Mouse (Mus musculus): ENCODE results near the gene AW011738. TPM values are rescaled to one million over a fixed set of nuclear protein-coding genes. Genes with fewer than 3 reads are reported as not detected.

Gene AW011738
- polyA plus RNA-seq, 1 experiment from 2014 or later: 2.4 TPM

DNA sequence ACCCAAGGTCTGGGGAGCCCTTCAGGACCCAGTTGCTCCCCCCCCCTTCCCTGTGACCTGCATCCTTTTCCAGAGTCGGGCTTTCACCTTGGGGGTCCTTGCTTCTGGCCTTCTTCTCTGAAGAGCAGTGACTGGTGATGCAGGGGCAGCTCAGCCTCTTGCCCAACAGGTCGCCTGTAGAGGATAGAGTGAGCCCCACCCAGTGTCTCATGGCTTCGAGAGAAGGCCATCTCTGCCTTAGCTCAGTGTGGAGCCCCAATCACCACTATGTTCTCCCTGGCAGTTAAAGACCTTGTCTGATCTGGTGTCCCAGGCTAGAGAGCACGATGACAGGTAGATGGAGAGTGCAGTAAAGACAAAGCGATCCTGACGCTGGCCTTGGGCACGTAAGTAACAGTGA is 49.0 kb downstream of the AW011738 start:
- no peak overlapping the region for H3K27ac ChIP-seq (ENCODE audit: low read length)
- H3K9me3 ChIP-seq (replicated peaks; ENCODE audit: control insufficient read depth, low read length): no peaks in the 10 kb centered on the region
- peaks cover 8% of the 10 kb centered on the region; the same call in 1 of the 2 replicates for H3K4me1 ChIP-seq (ENCODE audit: control insufficient read depth, insufficient read depth, low read length)
- H3K27me3 ChIP-seq (ENCODE audit: control insufficient read depth, insufficient read depth, low read length): peaks cover 27% of the 10 kb centered on the region
- H3K9ac ChIP-seq (ENCODE audit: low read length): no peak overlapping the region
- WGBS: 34% methylated on average over 7 of the region's 7 CpGs
- no peak for ATAC-seq (ENCODE audit: insufficient read depth, low FRiP score)
- no peak overlapping the region for H3K4me2 ChIP-seq (ENCODE audit: low read depth, low read length)
- no peak overlapping the region for H3K4me3 ChIP-seq (replicated peaks; ENCODE audit: low read length)
- no peaks in the 10 kb centered on the region for H3K36me3 ChIP-seq (ENCODE audit: control insufficient read depth, insufficient read depth, low read length)

DNA sequence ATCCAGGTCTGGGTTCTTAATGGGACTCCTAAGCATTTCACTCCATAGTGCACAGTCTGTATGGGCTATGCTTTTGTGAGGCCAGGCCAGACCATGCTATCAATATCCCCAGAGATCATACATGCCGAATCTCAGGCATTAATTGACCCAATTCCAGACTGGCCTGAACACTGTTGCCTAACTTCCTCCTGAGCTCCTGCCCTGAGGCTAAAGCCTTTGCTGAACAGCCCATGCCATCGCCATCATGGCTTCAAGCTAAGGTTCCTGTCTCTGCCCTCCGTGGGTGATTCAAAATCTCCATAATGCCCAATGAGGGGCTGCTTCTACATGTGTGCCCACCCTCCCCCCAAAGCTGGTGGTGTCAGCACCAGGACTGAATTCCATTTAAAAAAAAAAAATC is 49.5 kb downstream of the AW011738 start:
- H3K27me3 ChIP-seq (ENCODE audit: control insufficient read depth, insufficient read depth, low read length): peaks cover 27% of the 10 kb centered on the region
- H3K9me3 ChIP-seq (replicated peaks; ENCODE audit: control insufficient read depth, low read length): no peaks in the 10 kb centered on the region
- H3K9ac ChIP-seq (ENCODE audit: low read length): no peak overlapping the region
- no peak overlapping the region for H3K4me2 ChIP-seq (ENCODE audit: low read depth, low read length)
- peaks cover 8% of the 10 kb centered on the region; the same call in 1 of the 2 replicates for H3K4me1 ChIP-seq (ENCODE audit: control insufficient read depth, insufficient read depth, low read length)
- ATAC-seq (ENCODE audit: insufficient read depth, low FRiP score): no peak
- 34% methylated on average over 3 of the region's 3 CpGs for WGBS
- no peaks in the 10 kb centered on the region for H3K36me3 ChIP-seq (ENCODE audit: control insufficient read depth, insufficient read depth, low read length)
- H3K27ac ChIP-seq (ENCODE audit: low read length): no peak overlapping the region
- no peak overlapping the region for H3K4me3 ChIP-seq (replicated peaks; ENCODE audit: low read length)

DNA sequence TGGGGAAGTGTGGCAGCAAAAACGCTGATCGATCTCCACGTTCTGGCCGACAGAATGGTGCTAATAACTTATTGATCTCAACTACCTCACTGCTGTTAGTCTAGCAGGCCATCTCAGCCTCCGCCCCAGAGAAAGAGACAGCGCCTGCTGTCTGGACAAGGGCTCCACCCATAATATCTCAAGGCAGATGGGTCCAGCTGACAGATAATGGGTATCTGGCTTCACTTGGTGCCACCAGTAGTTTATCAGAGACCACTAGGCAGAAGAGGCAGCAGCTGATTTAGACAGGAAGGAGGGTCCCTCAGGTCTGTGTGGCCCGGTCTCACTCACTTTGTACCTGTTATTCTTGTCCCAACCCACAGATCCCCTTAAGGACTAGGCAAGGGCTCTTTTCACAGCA is 49.9 kb downstream of the AW011738 start:
- no peak overlapping the region for H3K9ac ChIP-seq (ENCODE audit: low read length)
- H3K27me3 ChIP-seq (ENCODE audit: control insufficient read depth, insufficient read depth, low read length): peaks cover 27% of the 10 kb centered on the region
- H3K4me2 ChIP-seq (ENCODE audit: low read depth, low read length): no peak overlapping the region
- peaks cover 8% of the 10 kb centered on the region; the same call in 1 of the 2 replicates for H3K4me1 ChIP-seq (ENCODE audit: control insufficient read depth, insufficient read depth, low read length)
- H3K36me3 ChIP-seq (ENCODE audit: control insufficient read depth, insufficient read depth, low read length): no peaks in the 10 kb centered on the region
- H3K27ac ChIP-seq (ENCODE audit: low read length): no peak overlapping the region
- H3K9me3 ChIP-seq (replicated peaks; ENCODE audit: control insufficient read depth, low read length): no peaks in the 10 kb centered on the region
- peak; percentile 47; the same call in 1 of the 2 replicates for ATAC-seq (ENCODE audit: insufficient read depth, low FRiP score)
- H3K4me3 ChIP-seq (replicated peaks; ENCODE audit: low read length): no peak overlapping the region
- 36% methylated on average over 7 of the region's 7 CpGs for WGBS

DNA sequence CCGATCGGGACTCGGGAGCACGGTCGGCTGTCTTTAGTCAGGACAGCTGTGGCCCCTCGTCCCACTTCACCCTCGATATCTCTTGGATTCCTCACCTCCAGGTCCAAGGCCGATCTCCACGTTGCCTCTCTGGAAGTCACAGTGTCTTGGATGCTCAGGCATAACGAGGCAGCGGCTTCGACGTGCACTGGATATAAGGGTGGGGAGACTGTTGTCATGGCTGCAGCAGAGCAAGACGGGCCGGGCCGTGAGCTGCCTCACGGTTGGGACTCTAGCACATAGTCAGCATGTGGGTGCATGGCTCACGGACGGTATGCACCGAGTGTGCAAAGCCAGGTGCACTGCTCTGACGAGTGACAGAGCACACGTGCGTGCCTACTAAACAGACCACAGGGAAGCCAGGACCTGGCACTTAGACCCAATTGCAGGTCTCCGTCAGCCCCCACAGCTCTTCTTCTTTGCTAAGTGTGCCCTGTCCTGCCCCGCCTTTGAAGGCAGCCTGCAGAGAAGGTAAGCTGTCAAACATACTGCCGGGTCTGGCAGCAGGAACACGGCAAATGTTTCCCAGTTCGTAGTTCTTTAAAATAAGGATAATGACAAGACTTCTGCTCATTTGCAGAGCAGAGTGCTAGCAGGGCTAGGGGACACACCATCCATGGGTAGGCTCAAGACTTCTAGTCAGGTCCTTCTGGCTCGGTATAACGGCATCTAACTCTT is 51.4 kb downstream of the AW011738 start:
- 2% methylated on average over 30 of the region's 30 CpGs for WGBS
- H3K9ac ChIP-seq (ENCODE audit: low read length): peak overlapping the region; percentile 52; the same call in 1 of the 2 replicates
- H3K36me3 ChIP-seq (ENCODE audit: control insufficient read depth, insufficient read depth, low read length): no peaks in the 10 kb centered on the region
- H3K4me1 ChIP-seq (ENCODE audit: control insufficient read depth, insufficient read depth, low read length): peaks cover 8% of the 10 kb centered on the region; the same call in 1 of the 2 replicates
- H3K4me3 ChIP-seq (replicated peaks; ENCODE audit: low read length): peak overlapping the region; percentile 28
- H3K27me3 ChIP-seq (ENCODE audit: control insufficient read depth, insufficient read depth, low read length): peaks cover 27% of the 10 kb centered on the region
- H3K27ac ChIP-seq (ENCODE audit: low read length): no peak overlapping the region
- H3K9me3 ChIP-seq (replicated peaks; ENCODE audit: control insufficient read depth, low read length): no peaks in the 10 kb centered on the region
- ATAC-seq (ENCODE audit: insufficient read depth, low FRiP score): peak; percentile 65; the same call in 1 of the 2 replicates
- H3K4me2 ChIP-seq (ENCODE audit: low read depth, low read length): peak overlapping the region; percentile 42; the same call in 1 of the 2 replicates

Small RNA genes within 50 kb of the gene (microRNA-seq; reads per million reads assigned to microRNA genes)
- gene Mir7658: 2.5 reads per million, percentile 13 among the genes with 10 or more reads in this experiment

Other genes starting within 250 kb of the AW011738 start
- 32.0 and 37.6 TPM in 2 replicates for gene C1qtnf12, start 241.0 kb upstream of the AW011738 start, polyA plus RNA-seq (2015; fragmentation: Nextera tagmentation; extraction: Ambion mirVana)
- gene B3galt6, start 210.7 kb upstream of the AW011738 start, polyA plus RNA-seq (2015; fragmentation: Nextera tagmentation; extraction: Ambion mirVana): 11.0 and 11.6 TPM in 2 replicates
- 165 and 166 TPM in 2 replicates for gene Sdf4, start 210.4 kb upstream of the AW011738 start, polyA plus RNA-seq (2015; fragmentation: Nextera tagmentation; extraction: Ambion mirVana)
- 0.30 and 0.87 TPM in 2 replicates for gene Tnfrsf4, start 189.5 kb upstream of the AW011738 start, polyA plus RNA-seq (2015; fragmentation: Nextera tagmentation; extraction: Ambion mirVana)
- 2.4 and 3.1 TPM in 2 replicates for gene Tnfrsf18, start 177.1 kb upstream of the AW011738 start, polyA plus RNA-seq (2015; fragmentation: Nextera tagmentation; extraction: Ambion mirVana)
- gene Ttll10, start 143.9 kb upstream of the AW011738 start, polyA plus RNA-seq (2015; fragmentation: Nextera tagmentation; extraction: Ambion mirVana): 4.6 and 5.0 TPM in 2 replicates
- gene 9430015G10Rik, start 93.3 kb upstream of the AW011738 start, polyA plus RNA-seq (2015; fragmentation: Nextera tagmentation; extraction: Ambion mirVana): 26.8 and 32.3 TPM in 2 replicates
- gene Rnf223, start 72.8 kb upstream of the AW011738 start, polyA plus RNA-seq (2015; fragmentation: Nextera tagmentation; extraction: Ambion mirVana): 1.1 and 1.9 TPM in 2 replicates
- gene Agrn, start 5.8 kb upstream of the AW011738 start, polyA plus RNA-seq (2015; fragmentation: Nextera tagmentation; extraction: Ambion mirVana): 62.8 and 63.6 TPM in 2 replicates
- 1.4 and 2.3 TPM in 2 replicates for gene Isg15, start 2.5 kb upstream of the AW011738 start, polyA plus RNA-seq (2015; fragmentation: Nextera tagmentation; extraction: Ambion mirVana)
- 3.6 and 5.4 TPM in 2 replicates for gene Perm1, start 12.6 kb downstream of the AW011738 start, polyA plus RNA-seq (2015; fragmentation: Nextera tagmentation; extraction: Ambion mirVana)
- gene Plekhn1, start 31.6 kb downstream of the AW011738 start, polyA plus RNA-seq (2015; fragmentation: Nextera tagmentation; extraction: Ambion mirVana): 27.7 and 36.6 TPM in 2 replicates
- gene Noc2l, start 32.7 kb downstream of the AW011738 start, polyA plus RNA-seq (2015; fragmentation: Nextera tagmentation; extraction: Ambion mirVana): 53.6 and 56.3 TPM in 2 replicates
- gene Samd11, start 52.4 kb downstream of the AW011738 start, polyA plus RNA-seq (2015; fragmentation: Nextera tagmentation; extraction: Ambion mirVana): 1.3 and 1.4 TPM in 2 replicates
- gene Vmn2r-ps159, start 127.8 kb downstream of the AW011738 start, polyA plus RNA-seq (2015; fragmentation: Nextera tagmentation; extraction: Ambion mirVana): not detected in 2 replicates